Mouse (Mus musculus) MEL (cell line): ENCODE data around the gene Fcrlb.

ENCODE experiments used
- CHD2 ChIP-seq: IDR thresholded peaks from 2 replicates; pipeline ENCODE4 v1.6.1; 2011; ENCODE audit warnings: low read length, improper control_type of control experiment
- CTCF ChIP-seq, 3 experiments: IDR thresholded peaks in 2 of 3; conservative IDR thresholded peaks in 1 of 3; 2 replicates each; pipeline ENCODE4 v1.5.1; 2011 to 2012; ENCODE audit warnings: low read length in 3 of 3, low read depth in 2 of 3, mild to moderate bottlenecking in 2 of 3, improper control_type of control experiment in 1 of 3, inconsistent platforms in 1 of 3, mixed read lengths in 1 of 3, moderate library complexity in 1 of 3; ENCODE audit not compliant: control insufficient read depth in 1 of 3, insufficient read depth in 1 of 3, poor library complexity in 1 of 3, severe bottlenecking in 1 of 3
- EP300 ChIP-seq, 2 experiments: IDR thresholded peaks; 2 replicates each; pipeline ENCODE4 v1.6.1; 2011; ENCODE audit warnings: improper control_type of control experiment in 2 of 2, low read length in 2 of 2, low read depth in 1 of 2, mild to moderate bottlenecking in 1 of 2
- GABPA ChIP-seq: IDR thresholded peaks from 2 replicates; pipeline ENCODE4 v1.6.1; 2012; ENCODE audit warnings: low read depth, mild to moderate bottlenecking, inconsistent platforms, low read length, improper control_type of control experiment, moderate library complexity
- GATA1 ChIP-seq: IDR thresholded peaks from 2 replicates; pipeline ENCODE4 v1.6.1; 2011; ENCODE audit warnings: low read depth, low read length, improper control_type of control experiment
- MXI1 ChIP-seq: IDR thresholded peaks from 2 replicates; pipeline ENCODE4 v1.6.1; 2011; ENCODE audit warnings: mild to moderate bottlenecking, low read depth, low read length, improper control_type of control experiment
- MYC ChIP-seq: IDR thresholded peaks from 2 replicates; pipeline ENCODE4 v1.6.1; 2011; ENCODE audit warnings: low read depth, mild to moderate bottlenecking, low read length, improper control_type of control experiment, moderate library complexity
- NELFE ChIP-seq: IDR thresholded peaks from 2 replicates; pipeline ENCODE4 v1.6.1; 2011; ENCODE audit warnings: low read depth, low read length, improper control_type of control experiment
- POLR2A ChIP-seq, 2 experiments: IDR thresholded peaks; 2 replicates each; pipeline ENCODE4 v1.6.1; 2011 to 2012; ENCODE audit warnings: low read length in 2 of 2, mild to moderate bottlenecking in 2 of 2, control low read depth in 1 of 2, improper control_type of control experiment in 1 of 2, low read depth in 1 of 2, moderate library complexity in 1 of 2; ENCODE audit not compliant: control insufficient read depth in 1 of 2, insufficient read depth in 1 of 2, poor library complexity in 1 of 2
- POLR2AphosphoS2 ChIP-seq: IDR thresholded peaks from 2 replicates; pipeline ENCODE4 v1.6.1; 2011; ENCODE audit warnings: low read length, improper control_type of control experiment
- TAL1 ChIP-seq: IDR thresholded peaks from 2 replicates; pipeline ENCODE4 v1.6.1; 2012; ENCODE audit warnings: mild to moderate bottlenecking, inconsistent platforms, low read length, moderate library complexity, mixed read lengths
- TCF12 ChIP-seq: IDR thresholded peaks from 2 replicates; pipeline ENCODE4 v1.6.1; 2014; ENCODE audit warnings: low read depth, mild to moderate bottlenecking, inconsistent platforms, low read length, improper control_type of control experiment, moderate library complexity
- USF1 ChIP-seq: IDR thresholded peaks from 2 replicates; pipeline ENCODE4 v1.6.1; 2014; ENCODE audit warnings: low read depth, mild to moderate bottlenecking, inconsistent platforms, low read length, improper control_type of control experiment, moderate library complexity
- ZMIZ1 ChIP-seq: IDR thresholded peaks from 2 replicates; pipeline ENCODE4 v1.6.1; 2012; ENCODE audit warnings: low read depth, mild to moderate bottlenecking, inconsistent platforms, low read length, improper control_type of control experiment, moderate library complexity

DNA sequence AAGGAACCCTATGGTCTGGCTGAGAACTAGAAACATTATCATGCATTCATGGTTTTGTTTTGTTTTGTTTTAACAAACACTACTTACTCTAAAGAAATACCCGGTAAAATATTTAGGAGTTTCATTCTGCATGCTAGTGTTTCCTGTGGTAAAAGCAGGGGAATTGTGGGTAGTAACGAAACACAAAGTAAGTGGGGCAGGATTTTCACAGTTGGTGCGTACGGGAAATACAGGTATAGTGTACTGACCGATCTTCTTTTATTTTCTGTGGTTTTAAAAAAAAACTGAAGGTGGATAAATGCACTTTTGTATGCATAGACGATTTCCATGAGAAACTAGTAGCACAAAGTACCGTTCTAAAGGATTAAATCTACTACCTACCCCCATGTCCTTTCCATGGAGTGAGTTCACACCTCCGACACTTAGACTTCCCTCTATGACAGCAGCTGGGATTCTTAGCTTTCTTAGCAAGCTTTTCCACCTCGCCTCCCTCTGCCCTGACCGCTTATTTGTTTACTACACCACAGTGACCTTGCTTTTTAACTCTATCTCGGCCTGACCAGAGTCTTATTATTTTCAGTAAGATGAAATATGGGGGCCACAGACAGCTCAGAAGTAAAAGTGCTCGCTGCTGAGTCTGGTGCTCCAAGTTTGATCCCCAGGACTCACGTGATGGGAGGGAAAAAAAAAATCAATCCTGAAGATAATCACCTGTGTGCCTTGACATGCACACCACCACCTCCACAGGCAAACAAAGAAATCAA, 50.9 kb downstream of the Fcrlb start:
- TF ChIP-seq CTCF (IDR thresholded peaks at IDR 0.05 in 2 of 3, conservative IDR thresholded peaks at IDR 0.05 in 1 of 3; ENCODE audit: control insufficient read depth in 1 of 3, insufficient read depth in 1 of 3, low read depth in 2 of 3, low read length in 3 of 3, poor library complexity in 1 of 3, severe bottlenecking in 1 of 3) (no peak), POLR2A (IDR thresholded peaks at IDR 0.05; ENCODE audit: control insufficient read depth in 1 of 2, insufficient read depth in 1 of 2, low read depth in 1 of 2, low read length in 2 of 2, poor library complexity in 1 of 2) (no peak), TAL1 (no peak), NELFE (no peak), MXI1 (no peak), GATA1 (no peak), CHD2 (no peak), MYC (no peak), ZMIZ1 (no peak), USF1 (no peak; the same call in 1 of the 2 replicates), TCF12 (no peak), GABPA (no peak), POLR2AphosphoS2 (no peak), EP300 (IDR thresholded peaks at IDR 0.05; ENCODE audit: low read depth in 1 of 2, low read length in 2 of 2) (no peak)
